Mouse (Mus musculus): ENCODE results near the gene Cd40lg. TPM values are rescaled to one million over a fixed set of nuclear protein-coding genes. Genes with fewer than 3 reads are reported as not detected.

Cd40lg gene
- not detected for total RNA-seq (2021)

- no peak for DNase-seq (ENCODE audit: extremely low spot score in 1 of 2, low spot score in 2 of 2)
- intact Hi-C loops (cut with DNase I), result no loop called here
Observed at GRCm38 (mm10) chrX:57211876-57212275, at the start of gene Cd40lg. Gene Cd40lg (plus strand): TSS chrX:57212143.

GRCm38 (mm10) chrX:57166549-57166948 lies 45.4 kb upstream of the Cd40lg start:
- intact Hi-C loops (cut with DNase I), result no loop called here
- no peak for DNase-seq (ENCODE audit: extremely low spot score in 1 of 2, low spot score in 2 of 2)

GRCm38 (mm10) chrX:57171269-57171668 lies 40.7 kb upstream of the Cd40lg start:
- intact Hi-C loops (cut with DNase I), result no loop called here
- DNase-seq (ENCODE audit: extremely low spot score in 1 of 2, low spot score in 2 of 2), result no peak

GRCm38 (mm10) chrX:57177225-57177779 lies 34.6 kb upstream of the Cd40lg start:
- intact Hi-C loops (cut with DNase I), result no loop called here
- DNase-seq (ENCODE audit: extremely low spot score in 1 of 2, low spot score in 2 of 2), result no peak

- intact Hi-C loops (cut with DNase I), result no loop called here
Observed at GRCm38 (mm10) chrX:57182470-57182869, 29.5 kb upstream of the Cd40lg start.

GRCm38 (mm10) chrX:57183359-57183758 lies 28.6 kb upstream of the Cd40lg start:
- no peak for DNase-seq (ENCODE audit: extremely low spot score in 1 of 2, low spot score in 2 of 2)
- intact Hi-C loops (cut with DNase I), result no loop called here

More at GRCm38 (mm10) chrX:57182470-57182869, 29.5 kb upstream of the Cd40lg start:
- DNase-seq (ENCODE audit: extremely low spot score in 1 of 2, low spot score in 2 of 2), result no peak

- no peak for DNase-seq (ENCODE audit: extremely low spot score in 1 of 2, low spot score in 2 of 2)
- intact Hi-C loops (cut with DNase I), result no loop called here
Observed at GRCm38 (mm10) chrX:57187301-57187700, 24.6 kb upstream of the Cd40lg start.

- intact Hi-C loops (cut with DNase I), result no loop called here
- DNase-seq (ENCODE audit: extremely low spot score in 1 of 2, low spot score in 2 of 2), result no peak
Observed at GRCm38 (mm10) chrX:57189335-57189734, 22.6 kb upstream of the Cd40lg start.

GRCm38 (mm10) chrX:57196319-57196718 lies 15.6 kb upstream of the Cd40lg start:
- no peak for DNase-seq (ENCODE audit: extremely low spot score in 1 of 2, low spot score in 2 of 2)
- intact Hi-C loops (cut with DNase I), result no loop called here

GRCm38 (mm10) chrX:57198036-57198435 lies 13.9 kb upstream of the Cd40lg start:
- DNase-seq (ENCODE audit: extremely low spot score in 1 of 2, low spot score in 2 of 2), result no peak

GRCm38 (mm10) chrX:57200397-57200796 lies 11.5 kb upstream of the Cd40lg start:
- intact Hi-C loops (cut with DNase I), result no loop called here
- no peak for DNase-seq (ENCODE audit: extremely low spot score in 1 of 2, low spot score in 2 of 2)

More at GRCm38 (mm10) chrX:57198036-57198435, 13.9 kb upstream of the Cd40lg start:
- intact Hi-C loops (cut with DNase I), result no loop called here

- DNase-seq (ENCODE audit: extremely low spot score in 1 of 2, low spot score in 2 of 2), result no peak
- intact Hi-C loops (cut with DNase I), result no loop called here
Observed at GRCm38 (mm10) chrX:57210591-57210990, 1.4 kb upstream of the Cd40lg start.

GRCm38 (mm10) chrX:57212862-57213261 lies 919 bp downstream of the Cd40lg start:
- no peak for DNase-seq (ENCODE audit: extremely low spot score in 1 of 2, low spot score in 2 of 2)
- intact Hi-C loops (cut with DNase I), result no loop called here

- no peak for DNase-seq (ENCODE audit: extremely low spot score in 1 of 2, low spot score in 2 of 2)
- intact Hi-C loops (cut with DNase I), result no loop called here
Observed at GRCm38 (mm10) chrX:57215495-57215894, 3.6 kb downstream of the Cd40lg start.

GRCm38 (mm10) chrX:57216271-57216670 lies 4.3 kb downstream of the Cd40lg start:
- DNase-seq (ENCODE audit: extremely low spot score in 1 of 2, low spot score in 2 of 2), result no peak
- intact Hi-C loops (cut with DNase I), result no loop called here

- no peak for DNase-seq (ENCODE audit: extremely low spot score in 1 of 2, low spot score in 2 of 2)
- intact Hi-C loops (cut with DNase I), result no loop called here
Observed at GRCm38 (mm10) chrX:57219563-57219962, 7.6 kb downstream of the Cd40lg start.

- DNase-seq (ENCODE audit: extremely low spot score in 1 of 2, low spot score in 2 of 2), result no peak
Observed at GRCm38 (mm10) chrX:57221881-57222280, 9.9 kb downstream of the Cd40lg start.

GRCm38 (mm10) chrX:57223301-57223700 lies 11.4 kb downstream of the Cd40lg start:
- DNase-seq (ENCODE audit: extremely low spot score in 1 of 2, low spot score in 2 of 2), result peak in 1 of 2 experiments; percentile 21
- intact Hi-C loops (cut with DNase I), result no loop called here

More at GRCm38 (mm10) chrX:57221881-57222280, 9.9 kb downstream of the Cd40lg start:
- intact Hi-C loops (cut with DNase I), result no loop called here

- intact Hi-C loops (cut with DNase I), result no loop called here
- DNase-seq (ENCODE audit: extremely low spot score in 1 of 2, low spot score in 2 of 2), result no peak
Observed at GRCm38 (mm10) chrX:57228178-57228577, 16.2 kb downstream of the Cd40lg start.

GRCm38 (mm10) chrX:57233596-57233995 lies 21.7 kb downstream of the Cd40lg start:
- DNase-seq (ENCODE audit: extremely low spot score in 1 of 2, low spot score in 2 of 2), result no peak
- intact Hi-C loops (cut with DNase I), result no loop called here

- intact Hi-C loops (cut with DNase I), result no loop called here
Observed at GRCm38 (mm10) chrX:57235982-57236381, 24.0 kb downstream of the Cd40lg start.

More at GRCm38 (mm10) chrX:57235982-57236381, 24.0 kb downstream of the Cd40lg start:
- no peak for DNase-seq (ENCODE audit: extremely low spot score in 1 of 2, low spot score in 2 of 2)
